Mouse (Mus musculus): ENCODE results near the gene Hid1.

DNA sequence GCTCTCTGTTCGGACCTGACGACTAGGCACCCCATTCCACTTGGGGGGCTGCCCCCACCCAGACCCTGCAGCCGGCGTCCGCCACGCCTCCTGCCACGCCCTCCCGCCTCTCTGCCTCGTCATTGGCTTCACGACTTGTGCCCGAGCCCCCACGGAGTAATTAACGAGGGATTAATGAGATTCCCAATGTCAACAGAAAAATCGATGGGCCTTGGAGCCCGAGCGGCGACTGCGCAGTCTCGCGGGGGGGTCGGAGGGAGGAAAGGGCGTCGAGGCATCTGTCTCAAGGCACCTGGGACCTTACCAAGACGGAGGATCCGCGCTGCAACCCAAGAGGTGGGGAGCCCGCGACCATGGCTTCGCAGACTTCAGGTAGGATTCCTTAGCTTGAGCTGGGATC, 33.0 kb downstream of the Hid1 start, which contains the start of gene Otop3:
- TF ChIP-seq POLR2A (IDR thresholded peaks at IDR 0.05; ENCODE audit: insufficient read depth, low read depth, low read length): no peak
- no peak for TF ChIP-seq CTCF (IDR thresholded peaks at IDR 0.05)
